Mouse (Mus musculus): ENCODE measurements around the gene Mospd3. TPM values are rescaled to one million over a fixed set of nuclear protein-coding genes. Genes with fewer than 3 reads are reported as not detected.

Gene Mospd3
- total and polyA plus RNA-seq, 3 experiments, result 10.7 to 32.3 (median 16.3) TPM

DNA sequence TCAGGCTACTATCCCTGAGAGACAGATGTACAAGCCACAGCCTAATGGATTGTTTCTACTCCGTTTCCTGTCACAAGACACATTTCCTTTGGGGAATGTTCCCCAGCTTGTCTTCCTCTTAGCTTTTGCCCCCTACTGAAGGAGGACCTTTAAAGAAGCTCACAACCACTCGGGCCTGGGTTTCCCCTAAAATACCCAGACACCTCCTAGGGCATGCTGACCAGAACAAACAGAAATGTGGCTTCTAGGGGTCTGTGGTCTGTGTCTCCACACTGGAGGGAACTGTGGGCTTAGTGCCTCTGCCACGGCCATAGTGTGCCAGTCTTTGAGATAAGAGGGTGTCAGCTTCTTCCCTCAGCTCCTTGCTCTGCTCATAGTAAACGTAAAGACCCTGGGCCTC lies 30.7 kb upstream of the Mospd3 start:
- Histone ChIP-seq H3K79me2 (replicated peaks; ENCODE audit: control insufficient read depth, insufficient read depth, low read length) (no peaks in the 10 kb centered on the region; the same call in none of the 2 replicates), H3K27ac (peak overlapping the region; percentile 94), H3K4me1 (ENCODE audit: control insufficient read depth, insufficient read depth, low read length) (peaks cover 12% of the 10 kb centered on the region), H3K27me3 (ENCODE audit: control insufficient read depth, insufficient read depth, low read length) (no peaks in the 10 kb centered on the region), H3K4me3 (peak overlapping the region; percentile 24; the same call in 1 of the 2 replicates), H3K36me3 (ENCODE audit: control insufficient read depth, insufficient read depth, low read length) (no peaks in the 10 kb centered on the region), H3K9ac (ENCODE audit: low read depth, low read length) (no peak overlapping the region)
- TF ChIP-seq POLR2A (IDR thresholded peaks at IDR 0.05; ENCODE audit: insufficient read depth, low read depth, low read length), result no peak
- TF ChIP-seq CTCF (IDR thresholded peaks at IDR 0.05), result no peak
- no peak for DNase-seq
- WGBS, result 36% methylated on average over 4 of the region's 4 CpGs
- intact Hi-C loops (cut with DNase I), result no loop called here

DNA sequence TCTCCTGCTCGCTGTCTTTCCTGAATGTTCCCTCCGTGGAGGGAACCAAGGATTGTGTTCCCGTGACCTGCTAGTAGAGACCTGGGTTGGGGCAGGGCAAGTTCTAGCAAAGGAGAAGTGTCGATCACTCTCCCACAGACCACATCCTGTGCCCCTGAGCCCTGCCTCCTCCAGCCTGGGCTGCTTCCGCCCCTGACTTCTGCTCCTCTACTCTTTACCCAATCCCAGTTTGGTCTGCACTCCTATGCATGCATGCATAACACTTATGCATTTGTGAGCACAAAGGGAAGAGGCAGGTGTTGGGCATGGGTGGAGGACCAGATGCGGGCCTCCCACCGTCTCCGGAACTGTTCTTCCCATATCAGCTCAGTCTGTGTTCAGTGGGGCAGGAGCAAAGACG lies 30.3 kb upstream of the Mospd3 start:
- Histone ChIP-seq H3K9ac (ENCODE audit: low read depth, low read length) (peak overlapping the region; percentile 62), H3K27me3 (ENCODE audit: control insufficient read depth, insufficient read depth, low read length) (no peaks in the 10 kb centered on the region), H3K27ac (peak overlapping the region; percentile 94), H3K79me2 (replicated peaks; ENCODE audit: control insufficient read depth, insufficient read depth, low read length) (no peaks in the 10 kb centered on the region; the same call in none of the 2 replicates), H3K4me1 (ENCODE audit: control insufficient read depth, insufficient read depth, low read length) (peaks cover 12% of the 10 kb centered on the region), H3K36me3 (ENCODE audit: control insufficient read depth, insufficient read depth, low read length) (no peaks in the 10 kb centered on the region), H3K4me3 (peak overlapping the region; percentile 24; the same call in 1 of the 2 replicates)
- TF ChIP-seq CTCF (IDR thresholded peaks at IDR 0.05) (no peak), POLR2A (IDR thresholded peaks at IDR 0.05; ENCODE audit: insufficient read depth, low read depth, low read length) (0 out of 2 replicates have a peak, but pooled peaks have one; percentile 5), EP300 (IDR thresholded peaks at IDR 0.05; ENCODE audit: insufficient read depth, low read depth, low read length) (0 out of 2 replicates have a peak, but pooled peaks have one; percentile 10)
- peak; percentile 50 to 77 for DNase-seq
- WGBS, result 22% methylated on average over 9 of the region's 9 CpGs
- intact Hi-C loops (cut with DNase I), result no loop called here

DNA sequence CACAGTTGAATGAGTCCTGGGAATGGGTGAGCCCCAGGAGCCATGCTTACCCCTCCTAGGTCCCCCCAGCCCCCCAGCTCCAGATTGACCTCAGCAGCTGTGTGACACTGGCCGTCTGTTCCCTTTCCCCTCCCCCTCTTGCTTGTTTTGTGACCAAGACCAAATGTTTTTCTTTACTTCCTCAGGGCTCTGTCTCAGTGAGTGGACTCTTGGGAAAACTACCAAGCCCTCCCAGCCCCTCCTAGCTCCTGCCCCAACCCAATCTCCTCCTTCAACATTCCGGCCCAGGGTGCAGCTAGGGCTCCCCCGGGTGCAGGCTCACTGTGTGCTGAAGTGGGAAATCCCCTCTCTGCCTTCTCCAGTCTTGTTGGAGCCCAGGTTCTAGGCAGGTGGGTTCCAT lies 29.7 kb upstream of the Mospd3 start:
- Histone ChIP-seq H3K4me1 (ENCODE audit: control insufficient read depth, insufficient read depth, low read length) (peaks cover 12% of the 10 kb centered on the region), H3K27me3 (ENCODE audit: control insufficient read depth, insufficient read depth, low read length) (no peaks in the 10 kb centered on the region), H3K79me2 (replicated peaks; ENCODE audit: control insufficient read depth, insufficient read depth, low read length) (no peaks in the 10 kb centered on the region; the same call in none of the 2 replicates), H3K27ac (peak overlapping the region; percentile 94), H3K9ac (ENCODE audit: low read depth, low read length) (peak overlapping the region; percentile 62), H3K36me3 (ENCODE audit: control insufficient read depth, insufficient read depth, low read length) (no peaks in the 10 kb centered on the region), H3K4me3 (peak overlapping the region; percentile 67)
- intact Hi-C loops (cut with DNase I), result no loop called here
- 18% methylated on average over 3 of the region's 3 CpGs for WGBS
- DNase-seq, result peak; percentile 65 to 74
- TF ChIP-seq CTCF (IDR thresholded peaks at IDR 0.05) (no peak), POLR2A (IDR thresholded peaks at IDR 0.05; ENCODE audit: insufficient read depth, low read depth, low read length) (0 out of 2 replicates have a peak, but pooled peaks have one; percentile 14), EP300 (IDR thresholded peaks at IDR 0.05; ENCODE audit: insufficient read depth, low read depth, low read length) (no peak)

DNA sequence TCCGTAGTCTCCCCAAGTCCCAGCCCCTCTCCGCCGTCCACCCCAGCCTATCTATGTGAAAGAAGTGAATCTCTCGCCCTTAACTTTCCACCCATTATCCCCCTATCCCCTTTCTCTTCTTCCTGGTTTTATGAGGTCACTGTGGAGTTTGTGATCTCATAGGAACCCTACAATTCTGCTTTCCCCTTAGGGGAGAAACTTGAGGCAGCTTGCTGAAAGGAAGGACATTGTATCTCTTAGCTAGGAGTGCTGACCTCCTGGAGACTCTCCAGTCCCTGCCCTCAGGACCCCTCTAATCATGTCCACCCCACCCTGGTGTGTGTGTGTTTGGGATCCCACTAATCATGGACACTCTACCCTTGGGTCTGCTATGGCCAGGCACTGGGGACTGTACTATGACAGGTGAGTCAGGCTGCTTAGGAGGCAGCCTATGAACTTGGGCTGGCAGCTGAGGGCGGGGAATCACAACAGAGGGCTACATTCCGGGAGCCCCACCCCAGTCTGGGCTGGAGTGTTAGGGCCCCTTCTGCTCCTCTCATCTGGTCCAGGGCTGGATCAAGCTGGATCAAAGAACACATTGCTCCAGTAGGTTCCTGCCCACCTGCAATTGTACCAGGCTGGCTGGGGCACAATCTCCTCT lies 29.2 kb upstream of the Mospd3 start:
- TF ChIP-seq CTCF (IDR thresholded peaks at IDR 0.05) (no peak), EP300 (IDR thresholded peaks at IDR 0.05; ENCODE audit: insufficient read depth, low read depth, low read length) (no peak), POLR2A (IDR thresholded peaks at IDR 0.05; ENCODE audit: insufficient read depth, low read depth, low read length) (no peak)
- DNase-seq, result peak; percentile 51 to 58
- intact Hi-C loops (cut with DNase I), result loop anchor here (2.0 kb wide), 1 partner anchor 97 kb away; the partner anchor contains the start of genes Epo and Gnb2
- no peaks in the 10 kb centered on the region for H3K27me3 ChIP-seq (ENCODE audit: control insufficient read depth, insufficient read depth, low read length)
- peak overlapping the region; percentile 67 for H3K4me3 ChIP-seq
- H3K36me3 ChIP-seq (ENCODE audit: control insufficient read depth, insufficient read depth, low read length), result no peaks in the 10 kb centered on the region
- peaks cover 12% of the 10 kb centered on the region for H3K4me1 ChIP-seq (ENCODE audit: control insufficient read depth, insufficient read depth, low read length)
- 11% methylated on average over 6 of the region's 6 CpGs for WGBS
- H3K79me2 ChIP-seq (replicated peaks; ENCODE audit: control insufficient read depth, insufficient read depth, low read length), result no peaks in the 10 kb centered on the region; the same call in none of the 2 replicates
- H3K27ac ChIP-seq, result peak overlapping the region; percentile 94
- H3K9ac ChIP-seq (ENCODE audit: low read depth, low read length), result peak overlapping the region; percentile 90

DNA sequence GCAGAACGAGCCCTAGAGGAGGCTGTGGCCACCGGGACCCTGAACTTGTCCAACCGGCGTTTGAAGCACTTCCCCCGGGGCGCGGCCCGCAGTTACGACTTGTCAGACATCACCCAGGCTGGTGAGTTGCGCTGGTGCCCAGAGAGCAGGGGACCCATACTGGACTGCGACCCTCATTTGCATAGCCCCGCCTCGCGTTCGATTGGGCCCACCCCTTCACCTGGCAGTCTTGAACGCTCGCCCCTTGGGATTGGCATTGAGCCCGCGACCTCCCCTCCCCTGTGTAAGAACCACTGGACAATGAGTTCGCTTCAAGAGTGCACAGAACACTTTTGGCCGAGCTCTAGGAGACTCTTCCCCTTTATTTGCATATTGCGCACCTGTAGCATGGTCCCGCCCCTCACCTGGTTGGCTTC lies 28.5 kb upstream of the Mospd3 start:
- Histone ChIP-seq H3K36me3 (ENCODE audit: control insufficient read depth, insufficient read depth, low read length) (no peaks in the 10 kb centered on the region), H3K4me1 (ENCODE audit: control insufficient read depth, insufficient read depth, low read length) (peaks cover 12% of the 10 kb centered on the region), H3K27ac (peak overlapping the region; percentile 94), H3K4me3 (peak overlapping the region; percentile 67), H3K9ac (ENCODE audit: low read depth, low read length) (peak overlapping the region; percentile 90), H3K27me3 (ENCODE audit: control insufficient read depth, insufficient read depth, low read length) (no peaks in the 10 kb centered on the region), H3K79me2 (replicated peaks; ENCODE audit: control insufficient read depth, insufficient read depth, low read length) (no peaks in the 10 kb centered on the region; the same call in none of the 2 replicates)
- intact Hi-C loops (cut with DNase I), result loop anchor here (2.0 kb wide), 1 partner anchor 97 kb away; the partner anchor contains the start of genes Epo and Gnb2
- WGBS, result under 1% methylated on average over 23 of the region's 23 CpGs
- TF ChIP-seq POLR2A (IDR thresholded peaks at IDR 0.05; ENCODE audit: insufficient read depth, low read depth, low read length), result no peak
- no peak for TF ChIP-seq EP300 (IDR thresholded peaks at IDR 0.05; ENCODE audit: insufficient read depth, low read depth, low read length)
- no peak for TF ChIP-seq CTCF (IDR thresholded peaks at IDR 0.05)
- no peak for DNase-seq

Data from heart, adult 2 months (tissue).